Mouse (Mus musculus): ENCODE results near the gene Tfip11. TPM values are rescaled to one million over a fixed set of nuclear protein-coding genes. Genes with fewer than 3 reads are reported as not detected.

Tfip11 gene
- polyA plus RNA-seq (2014; fragmentation: Nextera tagmentation; extraction: Ambion mirVana): 30.6 and 32.9 TPM in 2 replicates

DNA sequence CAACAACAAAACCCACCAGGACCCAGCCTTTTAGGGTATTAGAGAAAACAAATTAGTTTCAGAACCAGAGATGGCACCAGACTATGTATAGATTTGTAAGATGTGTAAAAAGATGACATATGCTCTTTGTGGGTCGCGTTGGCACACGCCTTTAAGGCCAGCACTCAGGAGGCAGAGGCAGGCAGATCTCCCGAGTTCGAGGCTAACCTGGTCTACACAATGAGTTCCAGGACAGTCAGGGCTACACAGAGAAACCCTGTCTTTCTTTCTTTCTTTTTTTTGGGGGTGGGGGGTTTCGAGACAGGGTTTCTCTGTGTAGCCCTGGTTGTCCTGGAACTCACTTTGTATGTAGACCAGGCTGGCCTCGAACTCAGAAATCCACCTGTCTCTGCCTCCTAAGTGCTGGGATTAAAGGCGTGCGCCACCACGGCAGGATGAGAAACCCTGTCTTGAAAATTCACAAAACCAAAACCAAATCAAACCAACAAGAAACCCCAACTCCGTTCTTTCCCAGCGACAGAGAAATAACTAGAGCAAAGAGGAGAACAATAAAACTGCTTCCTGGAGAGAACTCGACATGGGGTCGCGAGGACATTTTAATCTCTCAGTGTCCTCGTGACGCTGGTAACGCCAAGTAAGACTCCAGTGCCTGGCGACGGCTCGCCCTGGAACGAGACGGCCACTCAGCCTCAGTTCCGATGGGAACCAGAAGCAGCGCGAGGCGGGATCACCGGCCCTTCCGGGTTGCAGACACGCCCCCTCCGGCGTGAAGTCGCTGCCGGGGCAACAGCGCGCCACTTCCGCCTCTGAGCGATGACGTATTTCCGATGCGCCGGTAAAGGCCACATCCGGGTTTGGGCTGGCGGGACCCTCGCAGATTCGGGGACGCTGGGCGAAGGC, at the start of gene Tfip11:
Tfip11 (plus strand) TSS at position 813 of the 900 bp plus-strand sequence.
- peak within 1 kb of the TSS; percentile 98 for H3K4me3 ChIP-seq (ENCODE audit: low read depth, low read length)
- no peaks in the 10 kb centered on the region for H3K9me3 ChIP-seq (ENCODE audit: control insufficient read depth, low read length)
- H3K9ac ChIP-seq (ENCODE audit: low read length): peak within 1 kb of the TSS; percentile 75
- WGBS: 9% methylated on average over 48 of the region's 48 CpGs
- peak; percentile 92 for ATAC-seq (ENCODE audit: insufficient read depth, low FRiP score, low TSS enrichment)
- H3K4me1 ChIP-seq (ENCODE audit: control insufficient read depth, insufficient read depth, low read length): peaks cover 10% of the 10 kb centered on the region
- H3K27me3 ChIP-seq (ENCODE audit: control insufficient read depth, insufficient read depth, low read length): no peaks in the 10 kb centered on the region
- DNase-seq (ENCODE audit: low spot score): peak; percentile 97
- peak within 1 kb of the TSS; percentile 44 for H3K27ac ChIP-seq (ENCODE audit: low read depth, low read length)
- peak within 1 kb of the TSS; percentile 74 for H3K4me2 ChIP-seq (ENCODE audit: low read depth)
- H3K36me3 ChIP-seq (ENCODE audit: control insufficient read depth, insufficient read depth, low read length): peaks cover 5% of the 10 kb centered on the region; the same call in 1 of the 2 replicates

DNA sequence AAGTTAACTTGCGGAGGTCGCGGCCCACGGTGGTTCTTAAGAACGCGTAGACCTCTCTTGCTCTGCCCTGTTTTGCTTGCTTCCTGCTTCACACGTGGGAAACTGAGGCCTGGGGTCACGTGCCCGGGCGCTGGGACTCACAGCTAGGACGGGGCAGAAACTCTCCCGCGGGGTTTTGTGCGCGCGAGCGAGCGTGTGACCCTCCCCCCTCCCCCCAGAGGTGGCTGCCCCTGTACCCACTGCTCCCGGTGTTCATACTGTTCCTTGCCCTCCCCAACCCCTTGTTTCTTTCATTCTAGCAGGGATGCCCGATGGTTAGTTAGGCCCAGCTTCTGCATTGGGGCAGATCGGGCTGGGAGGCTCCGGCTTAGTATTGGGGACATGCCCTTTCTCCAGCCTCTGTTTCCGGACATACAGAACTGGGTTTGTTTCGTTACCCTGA, 49.2 kb upstream of the Tfip11 start:
- Histone ChIP-seq H3K4me2 (ENCODE audit: low read depth) (peak overlapping the region; percentile 92), H3K27me3 (ENCODE audit: control insufficient read depth, insufficient read depth, low read length) (no peaks in the 10 kb centered on the region), H3K36me3 (ENCODE audit: control insufficient read depth, insufficient read depth, low read length) (no peaks in the 10 kb centered on the region), H3K4me1 (ENCODE audit: control insufficient read depth, insufficient read depth, low read length) (no peaks in the 10 kb centered on the region), H3K27ac (ENCODE audit: low read depth, low read length) (no peak overlapping the region), H3K4me3 (ENCODE audit: low read depth, low read length) (peak overlapping the region; percentile 73), H3K9ac (ENCODE audit: low read length) (peak overlapping the region; percentile 80), H3K9me3 (ENCODE audit: control insufficient read depth, low read length) (no peaks in the 10 kb centered on the region)
- DNase-seq (ENCODE audit: low spot score) (no peak), ATAC-seq (ENCODE audit: insufficient read depth, low FRiP score, low TSS enrichment) (peak; percentile 56; the same call in 1 of the 2 replicates)
- WGBS: under 1% methylated on average over 23 of the region's 24 CpGs

DNA sequence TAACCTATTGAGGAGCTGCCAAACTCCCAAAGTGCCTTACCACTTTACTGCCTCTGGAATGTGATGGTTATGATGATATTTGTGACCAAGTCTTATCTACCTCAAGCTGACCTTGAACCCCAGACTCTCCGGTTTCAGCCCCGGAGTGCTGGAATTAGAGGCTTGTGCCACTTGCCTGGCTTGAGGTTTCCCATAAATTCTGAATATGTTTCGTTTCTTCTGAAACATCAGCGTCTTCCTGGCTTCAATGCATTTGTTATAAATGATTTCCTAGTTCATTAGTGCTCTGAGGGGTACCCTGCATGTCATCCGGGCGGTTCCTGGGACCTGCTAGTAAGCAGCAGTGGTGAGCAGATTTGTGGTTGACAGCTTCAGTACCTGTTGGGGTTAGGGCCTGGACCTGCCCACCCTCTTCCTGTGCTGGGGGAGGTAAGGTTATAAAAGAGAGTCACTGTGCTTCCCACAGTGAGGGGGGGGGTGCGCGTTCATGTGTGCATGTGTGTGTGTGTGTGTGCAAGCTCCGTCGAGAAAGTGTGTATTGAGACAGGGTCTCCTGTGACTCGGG, 48.2 kb upstream of the Tfip11 start:
- Histone ChIP-seq H3K4me2 (ENCODE audit: low read depth) (no peak overlapping the region; the same call in 1 of the 2 replicates), H3K9me3 (ENCODE audit: control insufficient read depth, low read length) (no peaks in the 10 kb centered on the region), H3K27me3 (ENCODE audit: control insufficient read depth, insufficient read depth, low read length) (no peaks in the 10 kb centered on the region), H3K9ac (ENCODE audit: low read length) (no peak overlapping the region), H3K36me3 (ENCODE audit: control insufficient read depth, insufficient read depth, low read length) (no peaks in the 10 kb centered on the region), H3K4me1 (ENCODE audit: control insufficient read depth, insufficient read depth, low read length) (no peaks in the 10 kb centered on the region), H3K4me3 (ENCODE audit: low read depth, low read length) (no peak overlapping the region), H3K27ac (ENCODE audit: low read depth, low read length) (no peak overlapping the region)
- no peak for DNase-seq (ENCODE audit: low spot score)
- ATAC-seq (ENCODE audit: insufficient read depth, low FRiP score, low TSS enrichment): no peak
- WGBS: 88% methylated on average over 11 of the region's 11 CpGs

DNA sequence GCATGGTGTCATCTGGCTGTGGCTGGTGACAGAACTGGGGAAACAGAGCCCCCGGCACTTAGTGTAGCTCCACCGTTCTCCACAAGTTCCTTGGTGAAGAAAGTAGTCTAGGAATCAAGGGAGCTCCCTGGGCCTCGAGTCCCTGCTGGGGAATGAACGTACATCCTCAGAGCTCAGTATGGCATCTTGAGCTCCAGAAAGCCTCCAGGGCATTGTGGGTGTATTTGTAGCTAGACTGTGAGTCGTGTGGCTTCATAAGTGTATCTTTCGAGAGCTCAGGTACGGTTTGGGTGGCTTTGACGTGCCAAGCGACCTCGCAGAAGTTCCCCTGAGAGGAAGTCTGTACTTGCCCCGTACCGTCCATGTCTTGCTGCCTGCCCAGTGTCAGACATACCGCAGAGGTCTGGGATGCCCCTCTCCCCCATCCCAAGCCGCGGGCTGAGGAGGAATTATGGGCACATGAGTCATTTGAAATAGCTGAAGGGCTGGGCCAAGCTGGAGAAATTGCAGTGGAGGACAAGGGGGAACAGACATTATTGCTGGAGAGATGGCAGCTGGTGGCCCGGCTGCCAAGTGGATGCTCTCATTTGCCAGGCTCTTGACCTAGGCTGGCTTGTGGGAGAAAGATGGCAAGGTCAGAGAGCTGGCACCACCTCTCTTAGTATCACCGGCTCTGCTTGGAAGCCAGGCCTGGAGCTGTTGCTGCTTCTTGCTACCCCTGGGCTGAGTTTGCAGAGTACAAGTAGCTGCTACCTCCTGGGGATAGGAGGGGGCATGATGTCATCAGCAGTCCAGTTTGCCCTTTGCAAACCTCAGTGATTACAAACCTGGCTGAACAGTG, 46.8 kb upstream of the Tfip11 start:
- no peaks in the 10 kb centered on the region for H3K9me3 ChIP-seq (ENCODE audit: control insufficient read depth, low read length)
- no peaks in the 10 kb centered on the region for H3K4me1 ChIP-seq (ENCODE audit: control insufficient read depth, insufficient read depth, low read length)
- DNase-seq (ENCODE audit: low spot score) (no peak), ATAC-seq (ENCODE audit: insufficient read depth, low FRiP score, low TSS enrichment) (no peak)
- H3K27me3 ChIP-seq (ENCODE audit: control insufficient read depth, insufficient read depth, low read length): no peaks in the 10 kb centered on the region
- H3K36me3 ChIP-seq (ENCODE audit: control insufficient read depth, insufficient read depth, low read length): no peaks in the 10 kb centered on the region
- 88% methylated on average over 17 of the region's 17 CpGs for WGBS
- H3K4me2 ChIP-seq (ENCODE audit: low read depth): no peak overlapping the region
- no peak overlapping the region for H3K9ac ChIP-seq (ENCODE audit: low read length)
- H3K4me3 ChIP-seq (ENCODE audit: low read depth, low read length): no peak overlapping the region
- no peak overlapping the region for H3K27ac ChIP-seq (ENCODE audit: low read depth, low read length)

DNA sequence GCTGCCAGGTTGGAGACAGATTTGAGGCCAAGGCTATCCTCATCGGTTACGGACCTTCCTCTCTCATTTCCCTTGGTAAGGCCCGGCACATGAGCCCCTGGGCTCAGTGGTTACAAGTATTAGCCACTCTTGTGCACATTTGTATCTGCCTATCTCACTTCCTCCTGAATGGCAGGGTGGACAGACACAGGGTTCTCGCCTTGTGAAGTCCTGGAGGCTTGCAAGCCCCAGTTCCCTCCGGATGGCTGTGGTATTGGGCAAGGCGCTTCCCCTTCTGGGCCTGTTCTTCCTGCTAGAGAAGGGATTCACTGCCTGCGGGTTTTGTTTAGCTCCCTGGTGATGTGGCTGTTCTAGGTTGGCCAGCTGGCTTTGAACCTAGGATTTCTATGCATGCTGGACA, 46.0 kb upstream of the Tfip11 start:
- H3K36me3 ChIP-seq (ENCODE audit: control insufficient read depth, insufficient read depth, low read length): no peaks in the 10 kb centered on the region
- H3K4me3 ChIP-seq (ENCODE audit: low read depth, low read length): no peak overlapping the region
- no peak for DNase-seq (ENCODE audit: low spot score)
- no peaks in the 10 kb centered on the region for H3K9me3 ChIP-seq (ENCODE audit: control insufficient read depth, low read length)
- ATAC-seq (ENCODE audit: insufficient read depth, low FRiP score, low TSS enrichment): no peak
- no peak overlapping the region for H3K9ac ChIP-seq (ENCODE audit: low read length)
- no peaks in the 10 kb centered on the region for H3K4me1 ChIP-seq (ENCODE audit: control insufficient read depth, insufficient read depth, low read length)
- H3K27ac ChIP-seq (ENCODE audit: low read depth, low read length): no peak overlapping the region
- H3K4me2 ChIP-seq (ENCODE audit: low read depth): no peak overlapping the region
- H3K27me3 ChIP-seq (ENCODE audit: control insufficient read depth, insufficient read depth, low read length): no peaks in the 10 kb centered on the region
- WGBS: 90% methylated on average over 7 of the region's 7 CpGs

DNA sequence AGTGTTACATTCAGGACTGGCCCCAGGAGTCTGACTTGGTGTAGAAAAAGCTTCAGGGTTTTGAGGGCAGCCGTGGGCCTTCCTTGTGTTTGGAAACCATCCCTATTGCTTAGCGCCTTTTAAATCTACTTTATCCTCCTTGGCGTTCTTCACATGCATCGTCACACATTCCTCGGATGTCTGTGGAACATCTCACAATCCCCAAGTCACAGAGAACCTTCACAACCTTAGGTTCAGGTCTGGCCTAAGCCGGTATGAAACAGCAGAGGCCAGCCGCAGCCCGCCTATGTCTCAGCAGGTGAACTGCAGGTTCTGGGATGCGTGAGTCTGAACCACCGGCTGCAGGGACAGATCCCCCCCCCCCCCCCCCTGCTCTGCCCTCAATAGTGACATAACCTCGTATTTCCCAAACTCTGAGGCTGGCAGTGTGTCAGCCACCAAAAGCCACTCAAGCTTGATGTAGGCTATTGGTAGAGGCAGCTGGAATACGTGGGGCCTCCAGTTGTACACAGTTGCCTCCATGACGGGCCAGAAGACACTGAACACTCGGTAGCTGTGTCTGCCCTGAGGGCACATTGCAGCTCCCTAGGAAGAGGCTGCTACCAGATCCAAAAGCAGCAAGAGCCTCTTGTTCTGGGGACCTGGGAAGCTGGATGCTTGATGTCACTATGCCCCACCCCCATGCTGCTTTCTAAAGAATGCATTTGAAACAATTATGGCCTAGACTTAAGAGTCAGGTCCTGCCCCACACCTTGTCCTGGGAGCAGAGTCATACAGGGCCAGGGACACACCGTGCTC, 45.1 kb upstream of the Tfip11 start:
- 67% methylated on average over 15 of the region's 15 CpGs for WGBS
- Histone ChIP-seq H3K36me3 (ENCODE audit: control insufficient read depth, insufficient read depth, low read length) (no peaks in the 10 kb centered on the region), H3K27me3 (ENCODE audit: control insufficient read depth, insufficient read depth, low read length) (no peaks in the 10 kb centered on the region), H3K9me3 (ENCODE audit: control insufficient read depth, low read length) (no peaks in the 10 kb centered on the region), H3K9ac (ENCODE audit: low read length) (no peak overlapping the region), H3K4me3 (ENCODE audit: low read depth, low read length) (no peak overlapping the region), H3K4me1 (ENCODE audit: control insufficient read depth, insufficient read depth, low read length) (no peaks in the 10 kb centered on the region), H3K4me2 (ENCODE audit: low read depth) (no peak overlapping the region), H3K27ac (ENCODE audit: low read depth, low read length) (no peak overlapping the region)
- DNase-seq (ENCODE audit: low spot score) (no peak), ATAC-seq (ENCODE audit: insufficient read depth, low FRiP score, low TSS enrichment) (no peak)

DNA sequence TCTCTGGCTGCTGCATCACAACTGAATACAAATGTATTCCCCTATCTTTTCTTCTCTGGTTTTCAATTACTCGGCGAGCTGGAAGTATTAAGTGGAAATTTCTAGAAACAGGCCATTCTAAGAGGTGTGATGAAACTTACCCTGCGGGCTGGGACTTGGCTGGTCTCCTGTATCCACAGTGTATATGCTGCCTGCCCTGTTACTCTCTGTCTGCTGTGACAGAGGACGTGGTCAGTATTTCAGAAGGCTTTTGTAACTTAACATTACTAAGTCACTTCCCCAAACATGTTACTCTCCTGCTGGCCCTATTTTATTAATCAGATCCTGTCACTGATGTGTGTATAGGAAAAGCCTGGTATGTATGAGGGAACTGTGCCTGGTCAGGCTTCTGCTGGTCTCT, 44.5 kb upstream of the Tfip11 start:
- no peak for DNase-seq (ENCODE audit: low spot score)
- no peak overlapping the region for H3K27ac ChIP-seq (ENCODE audit: low read depth, low read length)
- no peaks in the 10 kb centered on the region for H3K27me3 ChIP-seq (ENCODE audit: control insufficient read depth, insufficient read depth, low read length)
- no peak overlapping the region for H3K4me3 ChIP-seq (ENCODE audit: low read depth, low read length)
- no peaks in the 10 kb centered on the region for H3K4me1 ChIP-seq (ENCODE audit: control insufficient read depth, insufficient read depth, low read length)
- H3K9me3 ChIP-seq (ENCODE audit: control insufficient read depth, low read length): no peaks in the 10 kb centered on the region
- no peak overlapping the region for H3K4me2 ChIP-seq (ENCODE audit: low read depth)
- no peak overlapping the region for H3K9ac ChIP-seq (ENCODE audit: low read length)
- ATAC-seq (ENCODE audit: insufficient read depth, low FRiP score, low TSS enrichment): no peak
- no peaks in the 10 kb centered on the region for H3K36me3 ChIP-seq (ENCODE audit: control insufficient read depth, insufficient read depth, low read length)
- WGBS: 90% methylated on average over 4 of the region's 4 CpGs
